Mouse (Mus musculus): ENCODE data around the gene Mex3d.

GRCm38 (mm10) chr10:80429800-80430199 lies 42.3 kb upstream of the Mex3d start:
- TF ChIP-seq EP300 (IDR thresholded peaks at IDR 0.05; ENCODE audit: low read depth) (no peak), CTCF (IDR thresholded peaks at IDR 0.05; ENCODE audit: low read depth) (no peak)
